Mouse (Mus musculus) Patski (cell line): ENCODE data around the gene Ctnnbip1. TPM values are rescaled to one million over a fixed set of nuclear protein-coding genes. Genes with fewer than 3 reads are reported as not detected.
A peak's percentile ranks its signal among the peaks of the same experiment; 100 is the strongest.

Source experiments
- ATAC-seq: fragments of 100-300 bp; one replicate; pipeline ENCODE4 v1.8.0; 2021
- CTCF ChIA-PET: fragments of 350-600 bp; sonication (Branson Sonifier 250); formaldehyde crosslinking; loops from one replicate; lab custom pipeline; 2022; ENCODE audit warnings: inconsistent platforms; lab: Charles Lee
- POLR2A ChIA-PET: fragments of 350-600 bp; sonication (Branson Sonifier 250); formaldehyde crosslinking; loops from one replicate; lab custom pipeline; 2022; ENCODE audit warnings: antibody characterized with exemption, inconsistent platforms; lab: Charles Lee
- DNase-seq: peaks from one replicate; pipeline ENCODE4 v3.0.0-alpha.2; 2011; ENCODE audit warnings: low read depth, low spot score
- H3K27me3 ChIP-seq: fragments of 371-371 bp; one replicate; pipeline ENCODE4 v1.5.1; 2021
- CTCF ChIP-seq: fragments of 100-300 bp; IDR thresholded peaks from one replicate; pipeline ENCODE4 v1.5.1; 2021
- in situ Hi-C: fragments of 300-500 bp; cut with MboI; formaldehyde crosslinking; loops from 3 replicates; pipeline ENCODE4 v1.11.1; 2018; ENCODE audit warnings: low pct_unique_long_range_greater_than_20kb, mixed read lengths
- polyA plus RNA-seq: library from polyadenylated mRNA; unstranded; gene quantifications from one replicate; pipeline ENCODE4 v1.2.3, GENCODE M21; 2021

Ctnnbip1 gene
- polyA plus RNA-seq, 1 experiment from 2014 or later: 17.3 TPM

GRCm38 (mm10) chr4:149496612-149497011 is 21.4 kb upstream of the Ctnnbip1 start:
- in situ Hi-C loops: no loop called here
- no peaks in the 10 kb centered on the region for H3K27me3 ChIP-seq
- ATAC-seq (no peak), DNase-seq (no peak)
- no peak for TF ChIP-seq CTCF
- ChIA-PET POLR2A (no interaction called here), CTCF (no interaction called here)

- H3K27me3 ChIP-seq: no peaks in the 10 kb centered on the region
- in situ Hi-C loops: no loop called here
- DNase-seq (no peak), ATAC-seq (no peak)
- no peak for TF ChIP-seq CTCF
- ChIA-PET CTCF (no interaction called here), POLR2A (interaction anchor here (0.6 kb wide), 1 partner anchor 9 kb away, joined by 4 read pairs; no protein-coding TSS in a partner anchor)
These were observed 19.1 kb upstream of the Ctnnbip1 start for GRCm38 (mm10) chr4:149498901-149499300.

GRCm38 (mm10) chr4:149499790-149500189 is 18.2 kb upstream of the Ctnnbip1 start:
- in situ Hi-C loops: no loop called here
- H3K27me3 ChIP-seq: no peaks in the 10 kb centered on the region
- DNase-seq: no peak
- no peak for TF ChIP-seq CTCF
- ATAC-seq: no peak
- CTCF ChIA-PET: no interaction called here
- POLR2A ChIA-PET: no interaction called here

GRCm38 (mm10) chr4:149504363-149504762 is 13.7 kb upstream of the Ctnnbip1 start:
- no peak for DNase-seq
- ChIA-PET POLR2A (no interaction called here), CTCF (interaction anchor here (2.6 kb wide), 1 partner anchor 39 kb away, joined by 7 read pairs; no protein-coding TSS in a partner anchor)
- H3K27me3 ChIP-seq: no peaks in the 10 kb centered on the region
- no peak for ATAC-seq
- no peak for TF ChIP-seq CTCF
- in situ Hi-C loops: no loop called here

- TF ChIP-seq CTCF: no peak
- no peak for ATAC-seq
These were observed 13.2 kb upstream of the Ctnnbip1 start for GRCm38 (mm10) chr4:149504858-149505257.

GRCm38 (mm10) chr4:149505261-149505967 is 12.6 kb upstream of the Ctnnbip1 start:
- ChIA-PET POLR2A (no interaction called here), CTCF (interaction anchor here (2.6 kb wide), 1 partner anchor 38 kb away, joined by 7 read pairs; no protein-coding TSS in a partner anchor)
- H3K27me3 ChIP-seq: no peaks in the 10 kb centered on the region
- no peak for DNase-seq
- ATAC-seq: no peak
- TF ChIP-seq CTCF: no peak
- in situ Hi-C loops: no loop called here

More at GRCm38 (mm10) chr4:149504858-149505257, 13.2 kb upstream of the Ctnnbip1 start:
- H3K27me3 ChIP-seq: no peaks in the 10 kb centered on the region
- ChIA-PET CTCF (interaction anchor here (2.6 kb wide), 1 partner anchor 38 kb away, joined by 7 read pairs; no protein-coding TSS in a partner anchor), POLR2A (no interaction called here)
- in situ Hi-C loops: no loop called here
- DNase-seq: no peak

GRCm38 (mm10) chr4:149506904-149507303 is 11.1 kb upstream of the Ctnnbip1 start:
- no peaks in the 10 kb centered on the region for H3K27me3 ChIP-seq
- peak; percentile 79 for ATAC-seq
- no peak for TF ChIP-seq CTCF
- CTCF ChIA-PET: interaction anchor here (2.6 kb wide), 1 partner anchor 36 kb away, joined by 7 read pairs; no protein-coding TSS in a partner anchor
- in situ Hi-C loops: no loop called here
- POLR2A ChIA-PET: interaction anchor here (0.6 kb wide), 1 partner anchor 9 kb away, joined by 3 read pairs; no protein-coding TSS in a partner anchor
- DNase-seq: peak; percentile 73

GRCm38 (mm10) chr4:149511221-149511646 is 6.8 kb upstream of the Ctnnbip1 start:
- DNase-seq (no peak), ATAC-seq (no peak)
- H3K27me3 ChIP-seq: no peaks in the 10 kb centered on the region
- CTCF ChIA-PET: interaction anchor here (1.0 to 1.6 kb wide), 2 partner anchors 11 to 30 kb away, joined by 3 to 4 read pairs; no protein-coding TSS in a partner anchor
- no peak for TF ChIP-seq CTCF
- POLR2A ChIA-PET: no interaction called here
- in situ Hi-C loops: no loop called here

GRCm38 (mm10) chr4:149512072-149512471 is 6.0 kb upstream of the Ctnnbip1 start:
- H3K27me3 ChIP-seq: no peaks in the 10 kb centered on the region
- in situ Hi-C loops: no loop called here
- ChIA-PET POLR2A (no interaction called here), CTCF (no interaction called here)
- no peak for TF ChIP-seq CTCF
- no peak for DNase-seq
- no peak for ATAC-seq

- CTCF ChIA-PET: no interaction called here
- no peak for TF ChIP-seq CTCF
- ATAC-seq (no peak), DNase-seq (no peak)
- no peaks in the 10 kb centered on the region for H3K27me3 ChIP-seq
- POLR2A ChIA-PET: interaction anchor here (0.6 kb wide), 1 partner anchor 20 kb away, joined by 3 read pairs; no protein-coding TSS in a partner anchor
- in situ Hi-C loops: no loop called here
These were observed 2.3 kb upstream of the Ctnnbip1 start for GRCm38 (mm10) chr4:149515706-149516105.
